ENCODE assay signal across 18 mouse cellular contexts in genomic region chr2:52804826-52805149, GRCm38 (mm10). TPM values are rescaled to one million over a fixed set of nuclear protein-coding genes. Genes with fewer than 3 reads are reported as not detected.
DNase-seq lines count a peak whose midpoint lies in the region; ATAC-seq and TF ChIP-seq lines count a peak whose summit lies in the region.
"Had no signal": no experiment of that assay in that cellular context is flagged by ENCODE, and none has a peak within 500 bp of the region (broad histone marks: within the 10 kb centered on the region; RNA-seq: fewer than 3 reads in every experiment).

No protein-coding gene starts in this region.

- DNase-seq in gastrocnemius, adult 2 months: no peak
- DNase-seq in gastrocnemius, adult 18-20 months (ENCODE audit: low spot score): no peak
- DNase-seq in kidney, postnatal 0 days (ENCODE audit: low spot score): peak; percentile 12
- DNase-seq in ES-E14 (ENCODE audit: low read depth, low spot score): no peak
- no peak for DNase-seq in adrenal gland, adult 18-20 months (ENCODE audit: low spot score in 2 of 2)
- no peak for DNase-seq in lung, postnatal 14 days
- DNase-seq: thymus, postnatal 14 days had no signal

- no peaks in the 10 kb centered on the region for H3K36me3 ChIP-seq in kidney, postnatal 0 days (ENCODE audit: insufficient read depth, low read length)
- H3K36me3 ChIP-seq in kidney, embryonic 16.5 days (ENCODE audit: insufficient read depth, low read length): no peaks in the 10 kb centered on the region
- H3K36me3 ChIP-seq in ES-E14 (ENCODE audit: control insufficient read depth, insufficient read depth, low read length, poor library complexity, severe bottlenecking): no peaks in the 10 kb centered on the region
- H3K36me3 ChIP-seq: heart, embryonic 10.5 days; kidney, embryonic 15.5 days; limb, embryonic 13.5 days; liver, embryonic 12.5 days; midbrain, embryonic 12.5 days had no signal

- no peak overlapping the region for H3K9ac ChIP-seq in kidney, postnatal 0 days (ENCODE audit: low read depth, low read length)
- no peak overlapping the region for H3K9ac ChIP-seq in kidney, embryonic 16.5 days (replicated peaks; ENCODE audit: low read length)
- no peak overlapping the region for H3K9ac ChIP-seq in ES-E14 (ENCODE audit: insufficient read depth, low read depth, low read length, poor library complexity, severe bottlenecking)
- H3K9ac ChIP-seq: forebrain, postnatal 0 days; kidney, embryonic 15.5 days; limb, embryonic 13.5 days; liver, embryonic 12.5 days; midbrain, embryonic 12.5 days had no signal

- 48% methylated on average over 1 of the region's 1 CpGs for WGBS in kidney, postnatal 0 days
- 42% methylated on average over 1 of the region's 1 CpGs for WGBS in kidney, embryonic 16.5 days

- intact Hi-C loops in gastrocnemius, adult 2 months (cut with DNase I): no loop called here

- H3K4me2 ChIP-seq in kidney, postnatal 0 days (ENCODE audit: low read length): no peak overlapping the region
- H3K4me2 ChIP-seq in kidney, embryonic 16.5 days (replicated peaks; ENCODE audit: low read depth, low read length): no peak overlapping the region
- H3K4me2 ChIP-seq: kidney, embryonic 15.5 days; limb, embryonic 13.5 days; liver, embryonic 12.5 days; midbrain, embryonic 12.5 days had no signal

- H3K27ac ChIP-seq in gastrocnemius, adult 2 months: peak overlapping the region; percentile 41; the same call in 1 of the 2 replicates
- no peak overlapping the region for H3K27ac ChIP-seq in kidney, postnatal 0 days
- H3K27ac ChIP-seq in kidney, embryonic 16.5 days (ENCODE audit: low read length): no peak overlapping the region
- H3K27ac ChIP-seq in ES-E14 (ENCODE audit: insufficient read depth, low read depth, low read length, poor library complexity, severe bottlenecking): no peak overlapping the region
- H3K27ac ChIP-seq in brown adipose tissue, adult 24 weeks (replicated peaks; ENCODE audit: low read depth, low read length): peak overlapping the region; percentile 60
- H3K27ac ChIP-seq: heart, embryonic 10.5 days; hindbrain, postnatal 0 days; kidney, embryonic 15.5 days; limb, embryonic 13.5 days; liver, embryonic 12.5 days; midbrain, embryonic 12.5 days had no signal

- H3K27me3 ChIP-seq in kidney, postnatal 0 days (ENCODE audit: insufficient read depth, low read length): no peaks in the 10 kb centered on the region
- H3K27me3 ChIP-seq in kidney, embryonic 16.5 days (ENCODE audit: insufficient read depth, low read length): no peaks in the 10 kb centered on the region
- H3K27me3 ChIP-seq: kidney, embryonic 15.5 days; limb, embryonic 13.5 days; liver, embryonic 12.5 days; midbrain, embryonic 12.5 days had no signal

- no peaks in the 10 kb centered on the region for H3K4me1 ChIP-seq in kidney, postnatal 0 days (replicated peaks; ENCODE audit: insufficient read depth, low read length)
- H3K4me1 ChIP-seq in kidney, embryonic 16.5 days (ENCODE audit: insufficient read depth, low read length): peaks cover 4% of the 10 kb centered on the region; the same call in 1 of the 2 replicates
- H3K4me1 ChIP-seq in ES-E14 (ENCODE audit: control insufficient read depth in 2 of 2, insufficient read depth in 2 of 2, low read length in 2 of 2, poor library complexity in 1 of 2): no peaks in the 10 kb centered on the region
- H3K4me1 ChIP-seq in brown adipose tissue, adult 24 weeks (ENCODE audit: control insufficient read depth, insufficient read depth, insufficient read length, low read length): peaks cover 7% of the 10 kb centered on the region
- H3K4me1 ChIP-seq: heart, embryonic 10.5 days; kidney, embryonic 15.5 days; limb, embryonic 13.5 days; liver, embryonic 12.5 days; midbrain, embryonic 12.5 days had no signal

- no peak for TF ChIP-seq CTCF in gastrocnemius, adult 2 months (IDR thresholded peaks at IDR 0.05)
- TF ChIP-seq CTCF in kidney, postnatal 0 days (IDR thresholded peaks at IDR 0.05; ENCODE audit: low read depth): no peak

- no peaks in the 10 kb centered on the region for H3K9me3 ChIP-seq in kidney, postnatal 0 days (replicated peaks; ENCODE audit: low read length)
- H3K9me3 ChIP-seq in kidney, embryonic 16.5 days (ENCODE audit: low read length): peaks cover 4% of the 10 kb centered on the region; the same call in 1 of the 2 replicates
- no peaks in the 10 kb centered on the region for H3K9me3 ChIP-seq in ES-E14 (ENCODE audit: control insufficient read depth, insufficient read depth, low read depth, low read length)
- H3K9me3 ChIP-seq: heart, embryonic 10.5 days; kidney, embryonic 15.5 days; limb, embryonic 13.5 days; liver, embryonic 12.5 days; midbrain, embryonic 12.5 days had no signal

- no peak for ATAC-seq in kidney, postnatal 0 days (replicated peaks; ENCODE audit: low FRiP score, low read depth)
- no peak for ATAC-seq in kidney, embryonic 16.5 days (ENCODE audit: low FRiP score, low TSS enrichment)
- ATAC-seq: intestine, embryonic 16.5 days; liver, embryonic 12.5 days had no signal

- H3K4me3 ChIP-seq in gastrocnemius, adult 2 months: no peak overlapping the region
- no peak overlapping the region for H3K4me3 ChIP-seq in kidney, postnatal 0 days (replicated peaks; ENCODE audit: low read depth, low read length)
- no peak overlapping the region for H3K4me3 ChIP-seq in kidney, embryonic 16.5 days (ENCODE audit: low read length)
- H3K4me3 ChIP-seq in ES-E14 (ENCODE audit: insufficient read depth in 1 of 2, low read depth in 1 of 2, low read length in 2 of 2, poor library complexity in 1 of 2, severe bottlenecking in 1 of 2): peak overlapping the region in 1 of 2 experiments; percentile 42; a peak in 1 of 4 replicates
- H3K4me3 ChIP-seq in brown adipose tissue, adult 24 weeks (ENCODE audit: insufficient read depth, low read depth, low read length): no peak overlapping the region
- H3K4me3 ChIP-seq: erythroblast, embryonic 14.5 days; heart, embryonic 10.5 days; kidney, embryonic 15.5 days; limb, embryonic 13.5 days; liver, embryonic 12.5 days; midbrain, embryonic 12.5 days had no signal

- in situ Hi-C loops in ES-E14 (cut with MboI; ENCODE audit: low sequenced_read_pairs in 2 of 2, unreplicated experiment in 2 of 2): no loop called here

TF ChIP-seq in ES-E14, 5 proteins besides CTCF, POLR2A, EP300 and RAD21:
- TF ChIP-seq ZC3H11A (IDR thresholded peaks at IDR 0.05; ENCODE audit: borderline replicate concordance, low read depth, low read length) (no peak), MAFK (IDR thresholded peaks at IDR 0.05; ENCODE audit: insufficient read depth, low read depth, low read length) (no peak), ZNF384 (IDR thresholded peaks at IDR 0.05; ENCODE audit: low read depth, low read length) (peak; percentile 55; the same call in 1 of the 2 replicates)

RNA-seq across cellular contexts. Expression of gene Fmnl2, which starts 52.9 kb away (rescaled TPM):
- total RNA-seq in gastrocnemius, adult 2 months (2021): 1 to 10 TPM; 6.0 to 7.0 TPM
- total RNA-seq in gastrocnemius, adult 18-20 months (2021): 1 to 10 TPM; 4.2 to 5.2 TPM
- polyA plus RNA-seq in kidney, postnatal 0 days (2015; fragmentation: Nextera tagmentation; extraction: Ambion mirVana): 8.0 and 8.5 TPM in 2 replicates
- 5.7 and 6.4 TPM in 2 replicates for polyA plus RNA-seq in kidney, embryonic 16.5 days (2015; fragmentation: Nextera tagmentation; extraction: Ambion mirVana)
- 12.3 and 13.6 TPM in 2 replicates for total RNA-seq in ES-E14 (2012; rRNA removed)
- 3.3 and 3.9 TPM in 2 replicates for polyA plus RNA-seq in brown adipose tissue, adult 24 weeks (2012; ENCODE audit: insufficient read depth, insufficient read length, missing spikeins)
- 10 to 100 TPM; 19.8 to 31.1 TPM for total RNA-seq in adrenal gland, adult 18-20 months (2021)
- polyA plus RNA-seq: erythroblast, embryonic 14.5 days had no signal

Comparison
In these comparisons a context has a peak if more than half of its experiments do, and no peak if none do; other contexts are left out.
1. H3K27ac ChIP-seq: peak in gastrocnemius, adult 2 months (single experiment) and brown adipose tissue, adult 24 weeks (single experiment); none in kidney, postnatal 0 days (single experiment), kidney, embryonic 16.5 days (single experiment) and ES-E14 (single experiment).